Mouse (Mus musculus) kidney, embryonic 14.5 days (tissue): ENCODE data around the gene Gm5168. TPM values are rescaled to one million over a fixed set of nuclear protein-coding genes. Genes with fewer than 3 reads are reported as not detected.
"Not testable (repeated sequence)": the region's sequence is repeated elsewhere in the genome, so short reads cannot be mapped to it uniquely, and the experiment has no call there.

Source experiments
- ATAC-seq: fragments of 200-750 bp; cut with Nextera tagmentation; 2 replicates; pipeline ENCODE4 v1.8.0; 2017; ENCODE audit warnings: moderate number of reproducible peaks, mild to moderate bottlenecking, moderate TSS enrichment, moderate library complexity; ENCODE audit not compliant: low FRiP score, low TSS enrichment
- H3K27ac ChIP-seq: fragments of 300-500 bp; sonication (generic); 2 replicates; pipeline ENCODE4 v1.5.1; 2014; ENCODE audit warnings: low read depth, mild to moderate bottlenecking, low read length, moderate library complexity, mixed read lengths
- H3K27me3 ChIP-seq: fragments of 300-500 bp; sonication (generic); 2 replicates; pipeline ENCODE4 v1.6.1; 2014; ENCODE audit warnings: mild to moderate bottlenecking, low read length; ENCODE audit not compliant: control insufficient read depth, insufficient read depth
- H3K36me3 ChIP-seq: fragments of 300-500 bp; sonication (generic); 2 replicates; pipeline ENCODE4 v1.6.1; 2014; ENCODE audit warnings: low read length, mixed read lengths; ENCODE audit not compliant: control insufficient read depth, insufficient read depth
- H3K4me1 ChIP-seq: fragments of 300-500 bp; sonication (generic); 2 replicates; pipeline ENCODE4 v1.6.1; 2014; ENCODE audit warnings: low read length, mixed read lengths; ENCODE audit not compliant: control insufficient read depth, insufficient read depth
- H3K4me2 ChIP-seq: fragments of 300-500 bp; sonication (generic); replicated peaks from 2 replicates; pipeline ENCODE4 v1.6.1; 2014; ENCODE audit warnings: low read depth, mild to moderate bottlenecking, low read length
- H3K4me3 ChIP-seq: fragments of 300-500 bp; sonication (generic); 2 replicates; pipeline ENCODE4 v1.5.1; 2014; ENCODE audit warnings: mild to moderate bottlenecking, low read length
- H3K9ac ChIP-seq: fragments of 300-500 bp; sonication (generic); 2 replicates; pipeline ENCODE4 v1.6.1; 2014; ENCODE audit warnings: low read depth, mild to moderate bottlenecking, low read length, moderate library complexity
- H3K9me3 ChIP-seq: fragments of 300-500 bp; sonication (generic); 2 replicates; pipeline ENCODE4 v1.6.1; 2016; ENCODE audit warnings: low read length; ENCODE audit not compliant: control insufficient read depth
- WGBS: fragments of 180-500 bp; shearing (Covaris S2); extraction: QIAGEN DNeasy Blood & Tissue Kit; methylation state at CpG from one replicate; pipeline ENCODE4 v1.1.7; 2014; 5-methylcytosine and 5-hydroxymethylcytosine counted together
- polyA plus RNA-seq: library from polyadenylated mRNA; unstranded; fragments of >200 nt; fragmentation: Nextera tagmentation; extraction: Ambion mirVana; gene quantifications from 2 replicates; pipeline ENCODE4 v1.2.1, GENCODE M21; 2014

The Gm5168 gene
- polyA plus RNA-seq: not detected in 2 replicates

DNA sequence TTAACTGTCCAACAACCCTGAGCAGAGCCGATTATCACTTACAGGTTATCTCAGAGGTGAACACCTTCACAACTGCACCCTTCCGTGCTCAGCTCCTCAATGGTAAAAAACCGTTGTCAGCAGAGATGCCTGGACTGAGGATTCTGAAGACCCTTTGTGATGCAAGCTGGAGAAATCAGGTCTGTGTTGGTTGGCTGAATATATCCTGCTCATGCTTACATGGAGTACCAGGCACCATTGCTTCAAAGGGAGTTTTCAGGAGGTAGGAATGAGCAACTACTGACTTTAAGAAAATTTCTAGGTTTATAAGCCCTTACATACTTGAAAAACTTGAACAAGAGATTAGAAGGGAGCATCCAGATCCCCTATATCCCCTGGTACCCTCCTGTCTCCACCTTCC, at the start of gene Gm5168:
Gene Gm5168, minus strand, starts transcription at position 101 of the 400 bp plus-strand sequence.
- H3K36me3 ChIP-seq, H3K27ac ChIP-seq, H3K4me1 ChIP-seq, H3K4me3 ChIP-seq, H3K9me3 ChIP-seq, H3K4me2 ChIP-seq, ATAC-seq, H3K27me3 ChIP-seq, H3K9ac ChIP-seq: not testable (repeated sequence)
- no CpG with 5 or more reads among the region's 3 CpGs for WGBS

Other genes with a start within 250 kb of the Gm5168 start
- not detected in 2 replicates for gene Gm2012, start 180.3 kb upstream of the Gm5168 start, polyA plus RNA-seq